Mouse (Mus musculus) olfactory bulb, adult 2 months (tissue): Measurements from ENCODE around the gene Ect2l.

ENCODE experiments used
- CTCF ChIP-seq: fragments of 200-500 bp; IDR thresholded peaks from 2 replicates; pipeline ENCODE4 v1.5.1; 2012; ENCODE audit warnings: low read depth, mild to moderate bottlenecking, low read length, moderate library complexity; ENCODE audit not compliant: insufficient read depth
- POLR2A ChIP-seq: fragments of 200-500 bp; IDR thresholded peaks from 2 replicates; pipeline ENCODE4 v1.6.1; 2012; ENCODE audit warnings: mild to moderate bottlenecking, low read depth, low read length, moderate library complexity; ENCODE audit not compliant: insufficient read depth

GRCm38 (mm10) chr10:18110940-18111339, 99.8 kb downstream of the Ect2l start:
- TF ChIP-seq CTCF (no peak), POLR2A (no peak)
